Mouse (Mus musculus): ENCODE results near the gene Pram1.
"Not testable (repeated sequence)": the region's sequence is repeated elsewhere in the genome, so short reads cannot be mapped to it uniquely, and the experiment has no call there.

Gene Pram1

GRCm38 (mm10) chr17:33637516-33638276, at the start of gene Pram1:
TSS of gene Pram1 (plus strand) at chr17:33638056.
- DNase-seq (ENCODE audit: low read depth): no peak

GRCm38 (mm10) chr17:33597271-33597670, 40.6 kb upstream of the Pram1 start:
- no peak for DNase-seq (ENCODE audit: low read depth)

GRCm38 (mm10) chr17:33598506-33598905, 39.4 kb upstream of the Pram1 start:
- no peak for DNase-seq (ENCODE audit: low read depth)

- DNase-seq (ENCODE audit: low read depth): no peak
Observed at GRCm38 (mm10) chr17:33599836-33600475, 37.9 kb upstream of the Pram1 start.

GRCm38 (mm10) chr17:33600831-33601230, 37.0 kb upstream of the Pram1 start:
- DNase-seq (ENCODE audit: low read depth): no peak

GRCm38 (mm10) chr17:33601947-33602346, 35.9 kb upstream of the Pram1 start:
- no peak for DNase-seq (ENCODE audit: low read depth)

GRCm38 (mm10) chr17:33607273-33607672, 30.6 kb upstream of the Pram1 start:
- DNase-seq (ENCODE audit: low read depth): no peak

- DNase-seq (ENCODE audit: low read depth): no peak
Observed at GRCm38 (mm10) chr17:33610548-33610947, 27.3 kb upstream of the Pram1 start.

GRCm38 (mm10) chr17:33613726-33614125, 24.1 kb upstream of the Pram1 start:
- DNase-seq (ENCODE audit: low read depth): not testable (repeated sequence)

- DNase-seq (ENCODE audit: low read depth): no peak
Observed at GRCm38 (mm10) chr17:33627281-33627680, 10.6 kb upstream of the Pram1 start.

- peak; percentile 97 for DNase-seq (ENCODE audit: low read depth)
Observed at GRCm38 (mm10) chr17:33628621-33629486, 9.0 kb upstream of the Pram1 start, which contains the start of gene Zfp414. TSS of gene Zfp414 (plus strand) at chr17:33629090.

- DNase-seq (ENCODE audit: low read depth): no peak
Observed at GRCm38 (mm10) chr17:33629487-33630125, 8.2 kb upstream of the Pram1 start.

- no peak for DNase-seq (ENCODE audit: low read depth)
Observed at GRCm38 (mm10) chr17:33630171-33630895, 7.5 kb upstream of the Pram1 start.

GRCm38 (mm10) chr17:33631236-33631635, 6.6 kb upstream of the Pram1 start:
- no peak for DNase-seq (ENCODE audit: low read depth)

GRCm38 (mm10) chr17:33631796-33632195, 6.1 kb upstream of the Pram1 start:
- no peak for DNase-seq (ENCODE audit: low read depth)

- no peak for DNase-seq (ENCODE audit: low read depth)
Observed at GRCm38 (mm10) chr17:33637038-33637437, 818 bp upstream of the Pram1 start.

GRCm38 (mm10) chr17:33639743-33640142, 1.9 kb downstream of the Pram1 start:
- DNase-seq (ENCODE audit: low read depth): no peak

- DNase-seq (ENCODE audit: low read depth): no peak
Observed at GRCm38 (mm10) chr17:33644068-33644467, 6.2 kb downstream of the Pram1 start.

- no peak for DNase-seq (ENCODE audit: low read depth)
Observed at GRCm38 (mm10) chr17:33645073-33645472, 7.2 kb downstream of the Pram1 start.

GRCm38 (mm10) chr17:33649781-33650475, 12.1 kb downstream of the Pram1 start:
- DNase-seq (ENCODE audit: low read depth): no peak

GRCm38 (mm10) chr17:33666813-33667212, 29.0 kb downstream of the Pram1 start:
- DNase-seq (ENCODE audit: low read depth): no peak

Measured in c-Kit-positive CD71-negative TER-119-negative erythroid progenitor cells, embryonic 14.5 days (primary cell).